Mouse (Mus musculus) lung, adult 2 months (tissue): ENCODE results near the gene Tas2r144.

Experiments used
- CTCF ChIP-seq: fragments of 200-500 bp; IDR thresholded peaks from 2 replicates; pipeline ENCODE4 v1.5.1; 2011; ENCODE audit warnings: mild to moderate bottlenecking, low read length, control low read depth; ENCODE audit not compliant: insufficient read depth
- POLR2A ChIP-seq: fragments of 200-500 bp; IDR thresholded peaks from 2 replicates; pipeline ENCODE4 v1.6.1; 2011; ENCODE audit warnings: low read depth, mild to moderate bottlenecking, control low read depth, low read length, borderline replicate concordance; ENCODE audit errors: extremely low read depth

- no peak for TF ChIP-seq CTCF
- TF ChIP-seq POLR2A = no peak
Measured at GRCm38 (mm10) chr6:42222286-42222685, 7.2 kb downstream of the Tas2r144 start.
